Mouse (Mus musculus) left cerebral cortex, postnatal 4 days (tissue): ENCODE measurements around the gene Atg4a. TPM values are rescaled to one million over a fixed set of nuclear protein-coding genes. Genes with fewer than 3 reads are reported as not detected.
A peak's percentile ranks its signal among the peaks of the same experiment; 100 is the strongest.

Experiments
- DNase-seq: peaks from one replicate; pipeline ENCODE4 v3.0.0-alpha.2; 2022
- intact Hi-C: fragments of 180-260 bp; cut with DNase I; formaldehyde crosslinking; loops from one replicate; pipeline ENCODE4 v1.15.1; 2025
- total RNA-seq, 2 experiments: library from RNA; stranded (reverse); gene quantifications; 2 replicates each; pipeline ENCODE4 v1.2.3; 2021

Atg4a gene
- total RNA-seq: 10 to 100 TPM; 18.4 to 20.5 TPM

DNA sequence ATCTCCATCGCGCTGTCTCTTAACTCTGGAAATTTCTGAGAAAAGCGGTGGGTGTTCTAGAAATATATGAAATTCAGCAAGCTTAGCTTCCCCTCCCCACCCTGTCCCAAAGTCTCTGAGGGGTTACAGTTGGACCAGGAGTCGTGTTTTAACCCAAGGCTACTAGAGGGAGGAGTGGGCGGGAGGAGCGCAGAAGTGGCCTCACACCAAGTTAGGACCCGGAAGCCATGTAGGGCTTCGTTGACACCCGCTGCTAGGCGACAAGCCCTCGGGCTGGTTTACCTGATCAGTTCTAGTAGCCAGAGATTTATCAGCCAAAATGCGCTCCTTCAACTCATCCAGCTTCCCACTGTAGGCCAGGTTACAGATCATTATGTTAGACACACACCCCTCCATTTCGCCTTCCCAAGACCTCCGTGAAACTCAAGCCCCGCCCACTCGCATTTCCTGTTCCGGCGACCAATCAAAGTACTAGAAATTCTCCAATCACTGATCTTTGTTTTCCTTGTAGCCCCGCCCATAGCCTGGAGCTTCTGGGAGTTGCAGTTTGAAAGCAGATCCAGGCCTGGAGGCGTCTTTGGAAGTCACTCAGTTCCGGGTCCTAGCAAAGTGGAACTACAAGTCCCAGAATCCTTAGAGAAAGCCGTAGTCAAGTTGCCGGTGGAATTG lies at the start of gene Atg4a, which contains the start of gene Psmd10:
TSS of gene Atg4a (plus strand) at position 636 of the 669 bp plus-strand sequence.
TSS of gene Psmd10 (minus strand) at position 457 of the 669 bp plus-strand sequence.
- DNase-seq: peak; percentile 93
- intact Hi-C loops: no loop called here

DNA sequence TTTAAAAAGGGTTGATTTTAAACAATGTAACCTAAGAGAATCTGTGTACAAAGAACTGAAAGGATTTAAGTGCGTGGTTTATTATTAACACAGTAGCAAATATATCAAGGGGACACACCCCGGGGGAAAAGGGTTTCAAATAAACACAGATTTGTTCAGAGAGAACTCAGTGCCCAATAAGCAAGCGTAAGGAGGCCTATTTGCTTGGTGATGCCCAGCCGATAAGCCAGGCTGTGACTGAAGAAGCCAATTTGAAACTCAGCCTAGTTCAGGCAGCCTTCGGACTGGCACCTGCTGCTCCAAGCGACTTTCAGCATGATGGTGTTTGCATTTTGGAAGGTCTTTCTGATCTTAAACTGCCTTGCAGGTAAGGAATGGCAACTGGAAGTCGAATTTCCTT lies 49.3 kb upstream of the Atg4a start, which contains the start of gene Vsig1:
TSS of gene Vsig1 (plus strand) at position 249 of the 400 bp plus-strand sequence.
- intact Hi-C loops: no loop called here
- DNase-seq: no peak

GRCm38 (mm10) chrX:140921321-140921720 lies 35.4 kb upstream of the Atg4a start:
- DNase-seq: no peak
- intact Hi-C loops: no loop called here

- no peak for DNase-seq
- intact Hi-C loops: no loop called here
These were observed 24.6 kb upstream of the Atg4a start for GRCm38 (mm10) chrX:140932066-140932465.

- DNase-seq: no peak
- intact Hi-C loops: no loop called here
These were observed 23.4 kb upstream of the Atg4a start for GRCm38 (mm10) chrX:140933263-140933662.

DNA sequence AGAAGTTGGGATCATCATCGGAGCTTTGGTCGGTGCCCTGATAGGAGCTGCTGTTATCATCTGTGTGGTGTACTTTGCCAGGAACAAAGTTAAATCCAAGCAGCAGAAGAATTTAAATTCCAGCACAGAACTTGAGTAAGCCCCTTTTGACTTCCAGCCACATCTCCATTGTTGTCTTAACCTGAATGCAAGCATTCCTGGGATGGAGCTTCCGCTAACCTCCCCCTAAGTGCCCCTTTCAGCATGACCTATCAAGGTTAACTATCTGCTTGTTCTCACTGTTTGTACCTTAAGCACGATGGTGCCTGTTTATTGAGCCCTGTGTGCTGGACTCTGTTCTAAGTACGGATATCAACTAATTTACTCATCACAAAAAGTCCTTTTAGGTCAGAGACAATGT lies 20.4 kb upstream of the Atg4a start:
- intact Hi-C loops: no loop called here
- no peak for DNase-seq

DNA sequence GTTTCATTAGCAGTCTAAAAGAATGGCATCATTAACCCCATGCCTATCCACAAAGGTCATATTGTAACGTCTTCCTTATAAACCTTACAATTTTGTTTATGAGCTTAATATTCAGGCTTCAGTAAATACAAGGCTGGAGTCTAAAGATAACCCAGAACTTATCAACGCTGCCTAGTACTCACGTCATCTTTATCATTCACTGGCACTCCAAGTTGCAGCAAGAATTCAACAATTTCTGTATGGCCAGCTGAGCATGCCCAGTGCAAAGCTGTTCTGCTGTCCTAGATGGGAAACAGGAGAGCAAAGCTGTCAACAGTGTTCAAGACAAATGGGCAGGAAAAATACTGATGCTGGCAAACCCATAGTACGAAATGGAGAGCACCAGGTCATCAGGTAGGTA lies 3.1 kb upstream of the Atg4a start:
- DNase-seq: no peak
- intact Hi-C loops: no loop called here

DNA sequence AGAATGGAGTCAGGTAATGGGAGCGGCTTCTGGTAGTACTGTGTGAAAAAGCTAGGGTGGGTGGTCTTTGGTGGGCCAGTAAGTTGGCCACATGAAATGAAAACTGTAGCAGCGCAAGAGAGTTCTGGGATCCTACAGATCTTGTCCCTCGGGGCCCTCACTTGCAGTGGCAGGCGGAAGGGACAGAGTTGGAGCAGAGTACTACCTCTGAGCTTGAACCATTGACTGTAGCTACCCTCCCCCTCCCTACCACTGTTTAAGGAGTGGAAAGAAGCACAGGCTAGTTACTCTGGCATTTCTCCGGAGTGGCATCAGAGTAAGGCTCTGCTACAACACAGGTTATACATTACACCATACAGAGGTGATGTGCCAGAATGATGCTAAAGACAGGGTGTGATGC lies 252 bp downstream of the Atg4a start:
- no peak for DNase-seq
- intact Hi-C loops: no loop called here

GRCm38 (mm10) chrX:140978943-140979342 lies 22.2 kb downstream of the Atg4a start:
- no peak for DNase-seq
- intact Hi-C loops: no loop called here

DNA sequence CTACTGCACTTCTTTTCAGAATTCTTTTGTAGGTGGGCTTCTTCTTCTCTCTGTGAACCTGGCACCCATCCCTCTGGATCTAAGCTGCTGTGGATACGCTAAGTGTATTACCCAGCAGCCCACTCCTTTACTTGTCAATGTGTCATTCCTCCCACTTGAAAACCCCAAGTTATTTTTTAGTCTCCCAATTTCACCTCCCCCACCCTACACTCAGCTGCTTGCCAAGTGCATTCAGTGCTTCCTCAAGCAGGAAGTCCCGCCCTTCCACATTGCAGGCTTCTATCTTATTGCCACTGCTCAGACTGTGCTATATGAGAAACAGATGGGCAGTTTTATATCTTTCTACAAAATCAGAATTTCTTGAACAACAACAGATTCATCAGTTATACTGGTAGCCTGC lies 22.8 kb downstream of the Atg4a start:
- intact Hi-C loops: no loop called here
- peak; percentile 2 for DNase-seq

DNA sequence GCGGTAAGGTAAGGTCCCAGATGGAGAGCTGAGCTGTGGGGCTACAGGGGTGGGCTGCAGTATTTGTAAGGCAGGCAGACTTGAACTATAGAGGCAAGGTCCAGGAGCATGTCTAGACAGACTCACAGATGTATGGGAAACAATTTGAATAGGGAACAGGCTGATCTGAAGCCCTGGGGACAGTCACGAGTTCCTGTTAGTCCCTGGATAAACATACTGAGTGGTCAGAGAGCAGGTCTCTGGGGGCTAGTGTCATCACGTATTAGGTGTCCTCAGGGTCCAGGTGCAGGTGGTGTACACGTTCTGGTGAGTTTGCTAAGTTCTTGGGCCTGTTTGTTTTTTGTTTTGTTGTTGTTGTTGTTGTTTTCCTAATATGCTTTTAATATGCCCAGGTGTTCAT lies 23.5 kb downstream of the Atg4a start:
- intact Hi-C loops: no loop called here
- DNase-seq: no peak

DNA sequence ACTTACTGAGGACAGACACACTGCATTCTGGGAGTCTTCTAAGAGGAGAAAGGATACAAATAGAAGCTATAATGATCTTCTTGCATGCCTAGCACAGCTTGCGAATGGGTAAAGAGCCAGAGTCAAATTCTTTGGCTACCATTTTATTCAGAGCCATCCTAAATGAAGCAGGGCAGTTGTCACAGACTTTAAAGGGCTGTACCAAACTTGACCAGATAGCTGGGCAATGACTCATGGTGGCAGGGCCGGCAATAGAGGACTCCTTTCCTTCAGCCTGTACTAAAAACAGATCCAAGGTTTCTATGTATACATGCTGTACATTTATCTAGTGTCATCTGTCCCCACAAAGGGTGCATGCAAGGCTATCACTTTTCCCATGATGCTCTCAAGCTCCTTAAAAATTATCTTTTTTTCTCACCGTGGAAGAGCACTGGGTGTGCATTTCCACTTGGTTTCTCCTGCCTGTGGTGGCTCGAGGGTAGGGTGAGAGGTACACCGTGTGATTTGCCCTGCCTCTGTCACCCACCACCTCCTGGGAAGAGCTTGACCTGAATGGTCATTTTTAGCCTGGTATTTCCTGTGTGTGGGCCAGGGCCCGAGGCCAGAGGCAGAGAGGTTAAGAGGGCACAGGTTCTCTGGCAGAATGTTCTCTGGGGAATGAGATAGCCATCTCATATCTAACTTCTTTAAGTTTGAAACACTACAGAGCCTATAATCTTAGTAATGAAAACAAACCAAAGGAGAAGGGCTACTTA lies 26.7 kb downstream of the Atg4a start:
- DNase-seq: no peak
- intact Hi-C loops: no loop called here

GRCm38 (mm10) chrX:140984795-140985194 lies 28.1 kb downstream of the Atg4a start:
- intact Hi-C loops: no loop called here
- no peak for DNase-seq

DNA sequence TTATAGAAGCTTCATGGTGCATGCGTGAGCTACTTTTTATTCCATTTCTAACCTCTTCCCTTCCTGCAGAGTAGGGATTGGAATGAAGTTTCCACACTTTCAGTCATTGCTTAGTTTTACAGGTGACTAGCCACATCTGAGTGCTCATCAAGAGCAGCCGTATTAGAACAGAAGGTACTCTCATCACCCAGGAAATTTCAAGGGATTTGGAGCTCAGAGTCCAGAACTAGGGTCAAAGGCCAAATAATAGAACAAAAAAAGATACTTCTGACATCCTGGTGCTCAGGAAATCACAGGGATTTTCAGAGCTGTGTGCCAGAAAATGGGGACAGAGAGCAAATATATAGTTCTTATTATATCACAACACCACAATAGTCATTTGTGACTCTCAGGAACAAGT lies 28.5 kb downstream of the Atg4a start:
- intact Hi-C loops: no loop called here
- no peak for DNase-seq

- intact Hi-C loops: no loop called here
- no peak for DNase-seq
These were observed 40.3 kb downstream of the Atg4a start for GRCm38 (mm10) chrX:140996909-140997516.

DNA sequence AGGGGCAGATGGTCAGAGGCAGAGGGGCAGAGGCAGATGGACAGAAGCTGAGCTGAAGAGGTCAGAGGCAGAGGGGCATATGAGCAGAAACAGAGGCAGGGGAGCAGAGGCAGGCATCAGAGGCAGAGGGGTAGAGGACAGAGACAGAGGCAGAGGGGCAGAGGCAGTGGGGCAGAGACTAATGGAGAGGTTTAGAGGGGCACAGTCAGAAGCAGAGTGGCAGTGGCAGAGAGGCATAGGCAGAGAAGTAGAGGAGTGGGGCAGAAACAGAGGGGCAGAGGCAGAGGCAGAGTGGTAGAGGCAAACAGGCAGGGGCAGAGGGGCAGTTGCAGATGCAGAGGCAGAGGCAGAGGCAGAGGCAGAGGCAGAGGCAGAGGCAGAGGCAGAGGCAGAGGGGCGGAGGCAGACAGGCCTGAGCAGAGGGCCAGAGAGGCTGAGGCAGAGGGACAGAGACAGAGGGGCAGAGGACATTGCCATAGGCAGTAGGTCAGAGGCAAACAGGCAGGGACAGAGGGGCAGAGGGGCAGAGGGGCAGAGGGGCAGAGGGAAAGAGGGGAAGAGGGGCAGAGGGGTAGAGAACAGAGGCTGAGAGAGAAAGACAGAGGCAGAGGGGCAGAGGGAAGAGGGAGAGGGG lies 41.3 kb downstream of the Atg4a start:
- intact Hi-C loops: no loop called here
- no peak for DNase-seq

DNA sequence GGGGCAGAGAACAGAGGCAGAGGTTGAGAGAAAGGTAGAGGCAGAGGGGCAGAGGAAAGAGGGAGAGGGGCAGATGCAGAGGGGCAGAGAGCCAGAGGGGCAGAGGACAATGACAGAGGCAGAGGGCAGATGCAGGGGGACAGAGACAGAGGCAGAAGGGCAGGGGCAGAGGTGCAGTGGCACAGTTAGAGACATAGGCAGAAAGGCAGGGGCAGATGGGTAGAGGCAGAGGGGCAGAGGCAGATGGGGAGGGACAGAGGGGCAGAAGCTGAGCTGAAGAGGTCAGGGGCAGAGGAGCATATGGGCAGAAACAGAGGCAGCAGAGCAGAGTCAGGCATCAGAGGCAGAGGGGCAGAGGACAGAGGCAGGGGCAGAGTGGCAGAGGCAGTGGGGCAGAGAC lies 42.2 kb downstream of the Atg4a start:
- intact Hi-C loops: no loop called here
- DNase-seq: no peak

- DNase-seq: no peak
- intact Hi-C loops: no loop called here
These were observed 193.0 kb downstream of the Atg4a start for GRCm38 (mm10) chrX:141149705-141150104.

DNA sequence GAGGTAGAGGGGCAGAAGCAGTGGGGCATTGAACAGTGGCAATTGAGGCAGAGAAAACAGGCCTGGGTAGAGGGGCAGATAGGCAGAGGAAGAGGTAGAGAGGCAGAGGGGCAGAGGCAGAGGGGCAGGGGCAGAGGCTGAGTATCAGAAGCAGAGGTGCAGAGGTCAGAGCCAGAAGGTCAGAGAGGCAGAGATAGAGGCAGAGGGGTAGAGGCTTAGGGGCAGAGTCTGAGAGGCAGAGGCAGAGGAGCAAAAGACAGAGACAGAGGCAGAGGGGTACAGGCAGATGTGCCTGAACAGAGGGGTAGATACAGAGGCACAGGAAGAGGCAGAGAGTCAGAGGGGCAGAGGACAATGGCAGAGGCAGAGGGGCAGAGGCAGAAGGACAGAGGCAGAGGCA lies 193.6 kb downstream of the Atg4a start:
- no peak for DNase-seq
- intact Hi-C loops: no loop called here

DNA sequence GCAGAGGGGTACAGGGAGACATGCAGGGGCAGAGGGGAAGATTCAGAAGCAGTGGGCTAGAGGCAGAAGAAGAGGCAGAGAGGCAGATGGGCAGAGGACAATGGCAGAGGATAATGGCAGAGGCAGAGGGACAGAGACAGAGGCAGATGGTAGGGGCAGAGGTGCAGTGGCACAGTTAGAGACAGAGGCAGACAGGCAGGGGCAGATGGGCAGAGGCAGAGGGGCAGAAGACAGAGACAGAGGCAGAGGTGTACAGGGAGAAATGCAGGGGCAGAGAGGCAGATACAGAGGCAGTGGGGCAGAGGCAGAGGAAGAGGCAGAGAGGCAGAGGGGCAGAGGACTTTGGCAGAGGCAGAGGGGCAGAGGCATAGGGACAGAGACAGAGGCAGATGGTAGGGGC lies 194.5 kb downstream of the Atg4a start:
- no peak for DNase-seq
- intact Hi-C loops: no loop called here

DNA sequence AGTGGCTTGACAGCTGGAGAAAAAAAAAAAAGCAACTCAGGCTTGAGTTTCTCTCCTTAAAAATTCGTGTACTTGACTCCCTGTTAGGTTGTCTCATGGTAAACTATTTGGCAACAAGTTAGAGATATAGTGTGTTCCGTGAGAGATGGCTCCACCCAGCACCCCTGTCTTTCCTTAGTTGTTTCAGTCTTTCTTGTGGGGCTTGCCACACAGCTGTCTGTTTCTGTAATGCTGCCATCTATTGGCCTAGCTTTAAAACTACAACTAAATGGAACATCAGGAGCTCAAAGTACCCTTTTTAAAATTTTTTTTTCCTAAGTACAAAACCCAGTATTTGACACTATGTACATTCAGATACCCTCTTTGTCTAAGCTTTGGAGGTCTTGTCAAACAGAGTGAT lies 200.0 kb downstream of the Atg4a start:
- intact Hi-C loops: no loop called here

More for the DNA sequence above, 200.0 kb downstream of the Atg4a start:
- no peak for DNase-seq
